Mouse (Mus musculus): ENCODE data around the gene Ttc13. TPM values are rescaled to one million over a fixed set of nuclear protein-coding genes. Genes with fewer than 3 reads are reported as not detected.

Ttc13 gene
- 79.7 to 95.6 TPM (median 83.2 TPM) in 4 replicates for total RNA-seq (2023)

GRCm38 (mm10) chr8:124721862-124722515 is at the start of gene Ttc13, which contains the start of gene Arv1:
TSS of gene Ttc13 (minus strand) at chr8:124721983.
TSS of gene Arv1 (plus strand) at chr8:124722139.

GRCm38 (mm10) chr8:124751709-124752173 is 30.0 kb upstream of the Ttc13 start, which contains the start of gene Fam89a:
TSS of gene Fam89a (minus strand) at chr8:124751832.

GRCm38 (mm10) chr8:124663112-124663873 is 58.5 kb downstream of the Ttc13 start, which contains the start of gene 2310022B05Rik:
TSS of gene 2310022B05Rik (minus strand) at chr8:124663369.

Other genes with a start within 250 kb of the Ttc13 start
- 37.5 to 55.4 TPM (median 46.8 TPM) in 4 replicates for gene Cog2, start 201.2 kb downstream of the Ttc13 start, total RNA-seq (2023)
- gene Agt, start 152.3 kb downstream of the Ttc13 start, total RNA-seq (2023): not detected in 4 replicates
- gene Capn9, start 145.9 kb downstream of the Ttc13 start, total RNA-seq (2023): not detected in 4 replicates
- gene 2310022B05Rik, start 58.6 kb downstream of the Ttc13 start, total RNA-seq (2023): 7.2 to 10.0 TPM (median 8.4 TPM) in 4 replicates
- gene Arv1, start 156 bp upstream of the Ttc13 start, total RNA-seq (2023): 17.0 to 23.3 TPM (median 19.7 TPM) in 4 replicates
- 0.73 TPM in 1 of 4 replicates, not detected in the others for gene Fam89a, start 29.8 kb upstream of the Ttc13 start, total RNA-seq (2023)
- gene Trim67, start 71.1 kb upstream of the Ttc13 start, total RNA-seq (2023): not detected in 4 replicates
- gene Gnpat, start 141.1 kb upstream of the Ttc13 start, total RNA-seq (2023): 57.4 to 66.7 TPM (median 61.4 TPM) in 4 replicates
- 21.0 to 25.7 TPM (median 22.8 TPM) in 4 replicates for gene 2810004N23Rik, start 141.1 kb upstream of the Ttc13 start, total RNA-seq (2023)
- 11.1 to 12.3 TPM (median 11.8 TPM) in 4 replicates for gene Exoc8, start 175.7 kb upstream of the Ttc13 start, total RNA-seq (2023)
- gene Sprtn, start 175.9 kb upstream of the Ttc13 start, total RNA-seq (2023): 27.8 to 32.2 TPM (median 30.7 TPM) in 4 replicates
- 15.4 to 17.3 TPM (median 16.9 TPM) in 4 replicates for gene Egln1, start 227.3 kb upstream of the Ttc13 start, total RNA-seq (2023)